Mouse (Mus musculus): Measurements from ENCODE around the gene Itgam.
"Not testable (repeated sequence)": the region's sequence is repeated elsewhere in the genome, so short reads cannot be mapped to it uniquely, and the experiment has no call there.

Gene Itgam

GRCm38 (mm10) chr7:128062456-128062855, at the start of gene Itgam, which contains the start of gene Gm49368:
Gene Itgam (plus strand): TSS chr7:128062640.
Gene Gm49368 (plus strand): TSS chr7:128062683.
- DNase-seq (ENCODE audit: low read depth, low spot score): no peak

GRCm38 (mm10) chr7:128013116-128013515, 49.3 kb upstream of the Itgam start:
- DNase-seq (ENCODE audit: low read depth, low spot score): no peak

- DNase-seq (ENCODE audit: low read depth, low spot score): not testable (repeated sequence)
These were observed 46.3 kb upstream of the Itgam start for GRCm38 (mm10) chr7:128016134-128016533.

- DNase-seq (ENCODE audit: low read depth, low spot score): no peak
These were observed 45.8 kb upstream of the Itgam start for GRCm38 (mm10) chr7:128016650-128017049.

- no peak for DNase-seq (ENCODE audit: low read depth, low spot score)
These were observed 44.2 kb upstream of the Itgam start for GRCm38 (mm10) chr7:128018275-128018674.

- DNase-seq (ENCODE audit: low read depth, low spot score): no peak
These were observed 43.3 kb upstream of the Itgam start for GRCm38 (mm10) chr7:128019187-128019586.

GRCm38 (mm10) chr7:128022974-128023373, 39.5 kb upstream of the Itgam start:
- DNase-seq (ENCODE audit: low read depth, low spot score): no peak

GRCm38 (mm10) chr7:128023565-128023964, 38.9 kb upstream of the Itgam start:
- DNase-seq (ENCODE audit: low read depth, low spot score): no peak

- no peak for DNase-seq (ENCODE audit: low read depth, low spot score)
These were observed 38.1 kb upstream of the Itgam start for GRCm38 (mm10) chr7:128024364-128024763.

- DNase-seq (ENCODE audit: low read depth, low spot score): no peak
These were observed 37.5 kb upstream of the Itgam start for GRCm38 (mm10) chr7:128024932-128025331.

GRCm38 (mm10) chr7:128025381-128025780, 37.1 kb upstream of the Itgam start:
- no peak for DNase-seq (ENCODE audit: low read depth, low spot score)

GRCm38 (mm10) chr7:128031403-128031976, 30.9 kb upstream of the Itgam start:
- DNase-seq (ENCODE audit: low read depth, low spot score): no peak

GRCm38 (mm10) chr7:128032290-128032988, 30.0 kb upstream of the Itgam start:
- DNase-seq (ENCODE audit: low read depth, low spot score): no peak

- no peak for DNase-seq (ENCODE audit: low read depth, low spot score)
These were observed 29.5 kb upstream of the Itgam start for GRCm38 (mm10) chr7:128032989-128033293.

GRCm38 (mm10) chr7:128033616-128034015, 28.8 kb upstream of the Itgam start:
- no peak for DNase-seq (ENCODE audit: low read depth, low spot score)

- DNase-seq (ENCODE audit: low read depth, low spot score): not testable (repeated sequence)
These were observed 20.1 kb upstream of the Itgam start for GRCm38 (mm10) chr7:128042161-128042820.

- DNase-seq (ENCODE audit: low read depth, low spot score): no peak
These were observed 18.2 kb upstream of the Itgam start for GRCm38 (mm10) chr7:128044142-128044785.

- DNase-seq (ENCODE audit: low read depth, low spot score): no peak
These were observed 16.8 kb upstream of the Itgam start for GRCm38 (mm10) chr7:128045640-128046039.

- no peak for DNase-seq (ENCODE audit: low read depth, low spot score)
These were observed 13.6 kb upstream of the Itgam start for GRCm38 (mm10) chr7:128048819-128049218.

GRCm38 (mm10) chr7:128049254-128049653, 13.2 kb upstream of the Itgam start:
- no peak for DNase-seq (ENCODE audit: low read depth, low spot score)

GRCm38 (mm10) chr7:128050739-128051138, 11.7 kb upstream of the Itgam start:
- no peak for DNase-seq (ENCODE audit: low read depth, low spot score)

GRCm38 (mm10) chr7:128053061-128053460, 9.4 kb upstream of the Itgam start:
- DNase-seq (ENCODE audit: low read depth, low spot score): no peak

Measured in WW6 (cell line).